Mouse (Mus musculus) cortical plate, adult 2 months (tissue): ENCODE data around the gene Tmem129.

Experiments used
- CTCF ChIP-seq: fragments of 200-500 bp; IDR thresholded peaks from 2 replicates; pipeline ENCODE4 v1.5.1; 2011; ENCODE audit warnings: mild to moderate bottlenecking, control low read depth, low read length; ENCODE audit not compliant: insufficient read depth; ENCODE audit errors: extremely low read depth
- POLR2A ChIP-seq: fragments of 200-500 bp; IDR thresholded peaks from 2 replicates; pipeline ENCODE4 v1.6.1; 2011; ENCODE audit warnings: mild to moderate bottlenecking, low read length, control low read depth; ENCODE audit not compliant: insufficient read depth; ENCODE audit errors: extremely low read depth

DNA sequence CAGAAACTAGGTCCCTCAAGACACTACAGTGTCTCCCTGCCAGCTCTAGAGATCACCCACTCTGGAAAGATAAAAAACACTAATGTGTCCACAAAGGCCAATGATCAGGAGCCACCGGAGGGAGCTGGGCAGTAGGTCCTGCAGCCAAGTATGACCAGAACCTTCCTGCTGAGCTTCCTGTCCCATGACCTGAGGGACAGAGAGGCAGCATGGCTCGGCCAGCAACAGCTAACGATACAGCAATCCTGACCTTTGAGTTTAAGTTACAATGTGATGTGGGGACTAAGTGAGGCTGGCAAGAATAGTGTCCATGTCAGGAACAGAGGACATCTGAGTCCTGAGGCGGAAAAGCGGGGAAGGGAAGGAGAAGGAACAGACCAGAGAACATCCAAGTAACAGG, 52.9 kb downstream of the Tmem129 start:
- no peak for TF ChIP-seq CTCF
- no peak for TF ChIP-seq POLR2A
